Mouse (Mus musculus) T-helper 17 cell (primary cell): ENCODE results near the gene B020031M17Rik.
"Not testable (repeated sequence)": the region's sequence is repeated elsewhere in the genome, so short reads cannot be mapped to it uniquely, and the experiment has no call there.

Experiments
- in situ Hi-C, 2 experiments: fragments of 300-600 bp; cut with MboI, MseI; formaldehyde crosslinking; loops; 1 replicate in 1 of 2; 2 replicates in 1 of 2; pipeline ENCODE4 v1.15.1; 2025; ENCODE audit warnings: high pct_unique_total_duplicates in 2 of 2

The B020031M17Rik gene

GRCm38 (mm10) chr13:119950706-119951105 is at the start of gene B020031M17Rik:
B020031M17Rik (minus strand) TSS chr13:119950806.
- in situ Hi-C loops, result not testable (repeated sequence)

- in situ Hi-C loops, result not testable (repeated sequence)
These were observed 48.6 kb upstream of the B020031M17Rik start for GRCm38 (mm10) chr13:119999215-119999614.

GRCm38 (mm10) chr13:119998442-119999086 is 48.0 kb upstream of the B020031M17Rik start:
- in situ Hi-C loops, result not testable (repeated sequence)

- in situ Hi-C loops, result not testable (repeated sequence)
These were observed 41.4 kb upstream of the B020031M17Rik start for GRCm38 (mm10) chr13:119991917-119992496.

GRCm38 (mm10) chr13:119991264-119991663 is 40.7 kb upstream of the B020031M17Rik start:
- in situ Hi-C loops, result not testable (repeated sequence)

GRCm38 (mm10) chr13:119969163-119969562 is 18.6 kb upstream of the B020031M17Rik start:
- in situ Hi-C loops, result not testable (repeated sequence)

- in situ Hi-C loops, result not testable (repeated sequence)
These were observed 17.6 kb upstream of the B020031M17Rik start for GRCm38 (mm10) chr13:119968193-119968592.

- in situ Hi-C loops, result not testable (repeated sequence)
These were observed 15.4 kb upstream of the B020031M17Rik start for GRCm38 (mm10) chr13:119965968-119966367.

- in situ Hi-C loops, result not testable (repeated sequence)
These were observed 14.8 kb upstream of the B020031M17Rik start for GRCm38 (mm10) chr13:119965302-119965952.

GRCm38 (mm10) chr13:119962856-119963255 is 12.2 kb upstream of the B020031M17Rik start:
- in situ Hi-C loops, result not testable (repeated sequence)

- in situ Hi-C loops, result loop anchor here (5.0 kb wide), 1 partner anchor 152 kb away; no protein-coding TSS in a partner anchor
These were observed 5.0 kb upstream of the B020031M17Rik start for GRCm38 (mm10) chr13:119955567-119955966.

GRCm38 (mm10) chr13:119955089-119955488 is 4.5 kb upstream of the B020031M17Rik start:
- in situ Hi-C loops, result loop anchor here (5.0 kb wide), 1 partner anchor 152 kb away; no protein-coding TSS in a partner anchor

- in situ Hi-C loops, result loop anchor here in 1 of 2 experiments (5.0 kb wide), 1 partner anchor 213 kb away; the partner anchor contains the start of gene Gm20767
These were observed 21.4 kb downstream of the B020031M17Rik start, which contains the start of gene Gm21761 for GRCm38 (mm10) chr13:119929172-119929571. Gm21761 (minus strand) TSS chr13:119929272.

- in situ Hi-C loops, result loop anchor here in 1 of 2 experiments (5.0 kb wide), 1 partner anchor 218 kb away; the partner anchor contains the start of gene Gm20767
These were observed 25.8 kb downstream of the B020031M17Rik start for GRCm38 (mm10) chr13:119924597-119925340.

- in situ Hi-C loops, result not testable (repeated sequence)
These were observed 33.5 kb downstream of the B020031M17Rik start for GRCm38 (mm10) chr13:119916966-119917722.

- in situ Hi-C loops, result not testable (repeated sequence)
These were observed 34.2 kb downstream of the B020031M17Rik start for GRCm38 (mm10) chr13:119916449-119916848.
